Mouse (Mus musculus): ENCODE results near the gene Ldhd. TPM values are rescaled to one million over a fixed set of nuclear protein-coding genes. Genes with fewer than 3 reads are reported as not detected.

The Ldhd gene
- total and polyA plus RNA-seq, 2 experiments from 2014 or later = 2.2 to 3.6 TPM

- Histone ChIP-seq H3K4me1 (ENCODE audit: insufficient read depth, low read length) (no peaks in the 10 kb centered on the region), H3K4me3 (ENCODE audit: low read length) (no peak overlapping the region), H3K27ac (no peak overlapping the region), H3K36me3 (ENCODE audit: insufficient read depth, low read length) (no peaks in the 10 kb centered on the region), H3K4me2 (ENCODE audit: low read depth, low read length) (no peak overlapping the region), H3K27me3 (ENCODE audit: insufficient read depth, low read length) (no peaks in the 10 kb centered on the region), H3K9me3 (ENCODE audit: low read length) (no peaks in the 10 kb centered on the region), H3K9ac (replicated peaks; ENCODE audit: low read length) (no peak overlapping the region)
- WGBS = 85% methylated on average over 3 of the region's 3 CpGs
- no peak for TF ChIP-seq CTCF (IDR thresholded peaks at IDR 0.05; ENCODE audit: low read depth)
- ATAC-seq (no peak), DNase-seq (ENCODE audit: low spot score) (no peak)
These were observed 49.9 kb downstream of the Ldhd start for GRCm38 (mm10) chr8:111580306-111580705.

DNA sequence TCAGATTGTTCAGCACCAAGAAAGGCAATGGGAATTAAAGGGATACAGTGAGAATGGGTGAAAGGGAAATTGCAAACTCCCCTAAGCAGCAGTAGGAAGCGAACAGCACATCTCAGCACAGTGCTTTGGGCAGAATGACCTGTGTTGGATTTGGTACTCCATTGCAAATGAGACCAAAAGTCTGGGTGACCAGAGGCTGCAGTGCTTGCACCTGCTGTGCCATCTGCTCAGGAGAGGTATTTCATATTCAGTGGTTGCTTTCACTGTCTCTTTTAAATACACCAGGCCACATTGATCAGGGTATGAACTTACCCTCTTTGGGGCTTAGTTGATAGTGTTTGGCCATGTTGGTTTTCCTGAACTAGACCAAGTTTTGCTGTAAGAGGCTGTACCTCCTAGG, 50.9 kb downstream of the Ldhd start:
- no peak overlapping the region for H3K27ac ChIP-seq
- no peak overlapping the region for H3K9ac ChIP-seq (replicated peaks; ENCODE audit: low read length)
- WGBS = 88% methylated on average over 1 of the region's 1 CpGs
- TF ChIP-seq CTCF (IDR thresholded peaks at IDR 0.05; ENCODE audit: low read depth) = no peak
- no peaks in the 10 kb centered on the region for H3K27me3 ChIP-seq (ENCODE audit: insufficient read depth, low read length)
- H3K9me3 ChIP-seq (ENCODE audit: low read length) = no peaks in the 10 kb centered on the region
- no peak overlapping the region for H3K4me2 ChIP-seq (ENCODE audit: low read depth, low read length)
- H3K4me3 ChIP-seq (ENCODE audit: low read length) = no peak overlapping the region
- DNase-seq (ENCODE audit: low spot score) = no peak
- no peaks in the 10 kb centered on the region for H3K4me1 ChIP-seq (ENCODE audit: insufficient read depth, low read length)
- no peaks in the 10 kb centered on the region for H3K36me3 ChIP-seq (ENCODE audit: insufficient read depth, low read length)
- no peak for ATAC-seq

DNA sequence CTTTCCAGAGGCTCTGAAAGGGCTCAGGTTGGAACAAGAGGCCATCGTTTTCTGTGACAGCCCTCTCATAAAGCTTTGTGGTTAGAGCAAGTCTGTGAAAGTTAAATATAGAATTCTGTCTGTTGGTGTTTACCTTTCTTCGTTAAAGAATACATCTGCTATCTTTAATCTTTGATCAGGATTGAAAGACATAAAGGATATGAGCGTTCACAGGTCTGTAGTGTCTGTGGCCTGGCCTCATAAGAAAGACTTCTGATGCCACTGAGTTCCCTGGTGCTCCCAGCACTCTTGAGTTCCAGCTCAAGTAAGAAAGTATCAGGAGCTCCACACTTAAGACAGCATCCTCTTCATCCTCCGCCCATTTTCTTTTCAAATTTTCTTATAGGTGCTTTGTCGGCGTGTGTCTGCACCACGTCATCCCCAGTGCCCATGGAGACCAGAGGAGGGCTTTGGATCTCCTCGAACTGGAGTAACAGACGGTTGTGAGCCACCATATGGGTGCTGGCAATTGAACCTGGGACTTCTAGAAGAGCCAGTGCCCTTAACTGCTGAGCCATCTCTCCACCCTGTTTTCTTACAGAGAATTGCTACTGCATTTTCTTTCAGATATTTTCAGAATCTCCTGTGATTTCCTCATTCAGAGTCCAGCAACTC, 52.2 kb downstream of the Ldhd start:
- Histone ChIP-seq H3K4me1 (ENCODE audit: insufficient read depth, low read length) (no peaks in the 10 kb centered on the region), H3K27ac (no peak overlapping the region), H3K9me3 (ENCODE audit: low read length) (no peaks in the 10 kb centered on the region), H3K36me3 (ENCODE audit: insufficient read depth, low read length) (no peaks in the 10 kb centered on the region), H3K4me3 (ENCODE audit: low read length) (no peak overlapping the region), H3K9ac (replicated peaks; ENCODE audit: low read length) (no peak overlapping the region), H3K27me3 (ENCODE audit: insufficient read depth, low read length) (no peaks in the 10 kb centered on the region), H3K4me2 (ENCODE audit: low read depth, low read length) (no peak overlapping the region)
- no peak for DNase-seq (ENCODE audit: low spot score)
- TF ChIP-seq CTCF (IDR thresholded peaks at IDR 0.05; ENCODE audit: low read depth) = no peak
- ATAC-seq = no peak
- 85% methylated on average over 9 of the region's 9 CpGs for WGBS

DNA sequence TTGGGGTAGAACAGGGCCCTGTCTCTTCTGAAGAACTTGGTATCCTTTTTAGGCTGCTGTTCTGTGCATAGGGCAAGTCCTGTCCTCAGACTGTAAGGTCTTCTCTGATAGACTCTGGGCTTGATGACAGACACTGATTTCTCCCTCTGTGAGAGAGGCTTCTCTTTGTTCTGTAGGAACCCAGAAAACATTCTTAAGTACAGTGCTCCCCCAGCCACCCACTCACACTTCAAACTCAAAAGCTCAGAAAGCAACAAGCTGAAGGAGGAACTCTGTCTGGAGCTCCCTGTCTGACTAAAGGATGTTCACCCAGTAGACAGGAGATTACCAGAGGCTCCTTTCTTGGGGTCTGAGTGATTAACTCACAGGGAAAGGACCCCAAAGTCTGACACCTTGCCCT, 53.7 kb downstream of the Ldhd start:
- Histone ChIP-seq H3K4me2 (ENCODE audit: low read depth, low read length) (no peak overlapping the region), H3K4me1 (ENCODE audit: insufficient read depth, low read length) (0 out of 2 replicates have a peak, but pooled peaks cover 3% of the 10 kb centered on the region), H3K9ac (replicated peaks; ENCODE audit: low read length) (no peak overlapping the region), H3K4me3 (ENCODE audit: low read length) (no peak overlapping the region), H3K36me3 (ENCODE audit: insufficient read depth, low read length) (no peaks in the 10 kb centered on the region), H3K9me3 (ENCODE audit: low read length) (no peaks in the 10 kb centered on the region), H3K27ac (no peak overlapping the region), H3K27me3 (ENCODE audit: insufficient read depth, low read length) (no peaks in the 10 kb centered on the region)
- DNase-seq (ENCODE audit: low spot score) (no peak), ATAC-seq (no peak)
- no peak for TF ChIP-seq CTCF (IDR thresholded peaks at IDR 0.05; ENCODE audit: low read depth)

DNA sequence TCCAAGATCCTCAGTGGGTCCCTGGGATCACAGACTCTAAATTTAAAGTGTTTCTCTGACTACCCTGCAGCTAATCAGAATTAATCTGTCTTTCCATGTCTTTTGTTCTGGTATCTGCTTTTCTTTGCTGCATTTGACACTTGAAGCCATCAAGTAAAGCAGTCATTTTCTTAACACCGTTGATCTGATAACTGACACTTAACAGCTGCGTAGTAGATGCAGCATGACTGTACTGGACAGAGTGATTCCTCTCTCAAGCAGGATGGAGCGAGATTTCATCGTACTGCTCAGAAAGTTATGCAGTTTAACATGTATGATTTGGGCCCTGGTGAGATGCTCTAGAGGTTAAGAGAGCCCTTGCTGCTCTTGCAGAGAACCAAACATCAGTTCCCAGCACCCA, 54.7 kb downstream of the Ldhd start:
- H3K9me3 ChIP-seq (ENCODE audit: low read length) = no peaks in the 10 kb centered on the region
- no peak for TF ChIP-seq CTCF (IDR thresholded peaks at IDR 0.05; ENCODE audit: low read depth)
- no peak overlapping the region for H3K4me3 ChIP-seq (ENCODE audit: low read length)
- no peaks in the 10 kb centered on the region for H3K27me3 ChIP-seq (ENCODE audit: insufficient read depth, low read length)
- no peak overlapping the region for H3K4me2 ChIP-seq (ENCODE audit: low read depth, low read length)
- ATAC-seq (no peak), DNase-seq (ENCODE audit: low spot score) (no peak)
- H3K4me1 ChIP-seq (ENCODE audit: insufficient read depth, low read length) = 0 out of 2 replicates have a peak, but pooled peaks cover 3% of the 10 kb centered on the region
- 94% methylated on average over 4 of the region's 4 CpGs for WGBS
- H3K9ac ChIP-seq (replicated peaks; ENCODE audit: low read length) = no peak overlapping the region
- H3K27ac ChIP-seq = no peak overlapping the region
- H3K36me3 ChIP-seq (ENCODE audit: insufficient read depth, low read length) = no peaks in the 10 kb centered on the region

GRCm38 (mm10) chr8:111574016-111574415, 56.2 kb downstream of the Ldhd start:
- H3K4me2 ChIP-seq (ENCODE audit: low read depth, low read length) = no peak overlapping the region
- no peak for ATAC-seq
- H3K27ac ChIP-seq = no peak overlapping the region

More at GRCm38 (mm10) chr8:111574016-111574415, 56.2 kb downstream of the Ldhd start:
- Histone ChIP-seq H3K4me1 (ENCODE audit: insufficient read depth, low read length) (0 out of 2 replicates have a peak, but pooled peaks cover 6% of the 10 kb centered on the region), H3K9me3 (ENCODE audit: low read length) (no peaks in the 10 kb centered on the region), H3K9ac (replicated peaks; ENCODE audit: low read length) (no peak overlapping the region), H3K27me3 (ENCODE audit: insufficient read depth, low read length) (no peaks in the 10 kb centered on the region), H3K4me3 (ENCODE audit: low read length) (no peak overlapping the region), H3K36me3 (ENCODE audit: insufficient read depth, low read length) (no peaks in the 10 kb centered on the region)
- WGBS = 83% methylated on average over 2 of the region's 2 CpGs
- no peak for DNase-seq (ENCODE audit: low spot score)
- TF ChIP-seq CTCF (IDR thresholded peaks at IDR 0.05; ENCODE audit: low read depth) = no peak

Other genes with a start within 250 kb of the Ldhd start
- 2.8 and 5.1 TPM in 2 replicates for gene Fa2h, start 236.6 kb downstream of the Ldhd start, total RNA-seq (2014; rRNA removed)
- 3.1 and 3.4 TPM in 2 replicates for gene Fa2h, start 236.6 kb downstream of the Ldhd start, polyA plus RNA-seq (2015; fragmentation: Nextera tagmentation; extraction: Ambion mirVana)
- gene Wdr59, start 108.3 kb downstream of the Ldhd start, total RNA-seq (2014; rRNA removed) = 10.5 and 15.0 TPM in 2 replicates
- 6.4 and 6.6 TPM in 2 replicates for gene Wdr59, start 108.3 kb downstream of the Ldhd start, polyA plus RNA-seq (2015; fragmentation: Nextera tagmentation; extraction: Ambion mirVana)
- 193 and 194 TPM in 2 replicates for gene Znrf1, start 94.3 kb downstream of the Ldhd start, total RNA-seq (2014; rRNA removed)
- 72.2 and 76.1 TPM in 2 replicates for gene Znrf1, start 94.3 kb downstream of the Ldhd start, polyA plus RNA-seq (2015; fragmentation: Nextera tagmentation; extraction: Ambion mirVana)
- gene Zfp1, start 13.0 kb upstream of the Ldhd start, total RNA-seq (2014; rRNA removed) = 15.0 and 15.5 TPM in 2 replicates
- gene Zfp1, start 13.0 kb upstream of the Ldhd start, polyA plus RNA-seq (2015; fragmentation: Nextera tagmentation; extraction: Ambion mirVana) = 21.0 and 21.2 TPM in 2 replicates
- not detected in 2 replicates for gene Ctrb1, start 60.6 kb upstream of the Ldhd start, total RNA-seq (2014; rRNA removed)
- gene Ctrb1, start 60.6 kb upstream of the Ldhd start, polyA plus RNA-seq (2015; fragmentation: Nextera tagmentation; extraction: Ambion mirVana) = not detected in 2 replicates
- gene Bcar1, start 113.4 kb upstream of the Ldhd start, total RNA-seq (2014; rRNA removed) = 93.6 and 100 TPM in 2 replicates
- 42.6 and 48.8 TPM in 2 replicates for gene Bcar1, start 113.4 kb upstream of the Ldhd start, polyA plus RNA-seq (2015; fragmentation: Nextera tagmentation; extraction: Ambion mirVana)
- gene Cfdp1, start 223.9 kb upstream of the Ldhd start, total RNA-seq (2014; rRNA removed) = 24.9 and 26.5 TPM in 2 replicates
- gene Cfdp1, start 223.9 kb upstream of the Ldhd start, polyA plus RNA-seq (2015; fragmentation: Nextera tagmentation; extraction: Ambion mirVana) = 170 and 180 TPM in 2 replicates
- 3.2 and 3.5 TPM in 2 replicates for gene Tmem170, start 246.4 kb upstream of the Ldhd start, total RNA-seq (2014; rRNA removed)
- gene Tmem170, start 246.4 kb upstream of the Ldhd start, polyA plus RNA-seq (2015; fragmentation: Nextera tagmentation; extraction: Ambion mirVana) = 2.3 and 3.0 TPM in 2 replicates